Mouse (Mus musculus): Measurements from ENCODE around the gene Mpdu1.

DNA sequence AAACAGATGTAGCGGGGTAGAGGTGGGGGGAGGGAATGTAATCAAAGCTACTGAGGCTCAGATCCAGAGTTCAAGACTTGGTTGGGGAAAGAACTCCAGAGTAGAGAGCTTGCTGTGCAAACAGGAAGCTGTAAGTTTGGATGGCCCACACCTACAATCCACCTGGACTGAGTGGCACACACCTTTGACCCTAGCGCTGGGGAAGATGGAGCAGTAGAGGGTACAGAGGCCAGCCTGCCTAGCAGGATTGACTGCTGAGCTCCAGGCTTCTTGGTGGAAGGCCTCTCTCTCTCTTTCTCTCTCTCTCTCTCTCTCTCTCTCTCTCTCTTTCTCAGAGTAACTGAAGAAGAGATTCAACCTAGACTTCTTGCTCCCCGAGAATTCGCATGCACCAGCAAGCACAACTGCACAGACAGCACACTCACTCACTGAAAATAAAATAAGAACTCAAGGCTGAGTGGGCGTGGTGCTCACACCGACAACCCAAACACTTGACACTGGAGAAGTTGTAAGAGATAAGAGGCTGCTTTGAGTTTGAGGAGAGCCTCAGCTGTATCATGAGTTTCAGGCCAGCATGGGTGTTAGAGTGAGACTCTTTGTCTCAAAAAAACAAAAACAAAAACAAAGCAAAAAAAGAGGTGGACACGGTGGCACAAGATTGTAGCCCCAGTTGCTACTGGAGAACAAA lies 41.9 kb downstream of the Mpdu1 start:
- no peak for TF ChIP-seq POLR2A (IDR thresholded peaks at IDR 0.05; ENCODE audit: low read depth, low read length)
- no peak for TF ChIP-seq CTCF (IDR thresholded peaks at IDR 0.05; ENCODE audit: extremely low read depth, insufficient read length, insufficient replicate concordance, low read depth, low read length)

All from small intestine, adult 2 months (tissue).